Mouse (Mus musculus) heart, embryonic 15.5 days (tissue): ENCODE measurements around the gene Bank1. TPM values are rescaled to one million over a fixed set of nuclear protein-coding genes. Genes with fewer than 3 reads are reported as not detected.

Source experiments
- ATAC-seq: fragments of 200-750 bp; cut with Nextera tagmentation; replicated peaks from 2 replicates; pipeline ENCODE4 v1.8.0; 2017; ENCODE audit warnings: low read depth, moderate TSS enrichment; ENCODE audit not compliant: insufficient number of reproducible peaks, insufficient read depth, low FRiP score
- H3K27ac ChIP-seq: fragments of 300-500 bp; sonication (generic); 2 replicates; pipeline ENCODE4 v1.5.1; 2015; ENCODE audit warnings: mild to moderate bottlenecking, inconsistent platforms
- H3K27me3 ChIP-seq: fragments of 300-500 bp; sonication (generic); 2 replicates; pipeline ENCODE4 v1.6.1; 2015; ENCODE audit warnings: inconsistent platforms
- H3K36me3 ChIP-seq: fragments of 300-500 bp; sonication (generic); 2 replicates; pipeline ENCODE4 v1.6.1; 2015; ENCODE audit warnings: mild to moderate bottlenecking, inconsistent platforms
- H3K4me1 ChIP-seq: fragments of 300-500 bp; sonication (generic); replicated peaks from 2 replicates; pipeline ENCODE4 v1.6.1; 2015; ENCODE audit warnings: inconsistent platforms
- H3K4me2 ChIP-seq: fragments of 300-500 bp; sonication (generic); 2 replicates; pipeline ENCODE4 v1.6.1; 2015; ENCODE audit warnings: inconsistent platforms, mild to moderate bottlenecking, moderate library complexity
- H3K4me3 ChIP-seq: fragments of 300-500 bp; sonication (generic); 2 replicates; pipeline ENCODE4 v1.5.1; 2015; ENCODE audit warnings: mild to moderate bottlenecking, inconsistent platforms
- H3K9ac ChIP-seq: fragments of 300-500 bp; sonication (generic); 2 replicates; pipeline ENCODE4 v1.6.1; 2015; ENCODE audit warnings: mild to moderate bottlenecking, inconsistent platforms
- H3K9me3 ChIP-seq: fragments of 300-500 bp; sonication (generic); replicated peaks from 2 replicates; pipeline ENCODE4 v1.6.1; 2016; ENCODE audit warnings: inconsistent platforms
- WGBS: fragments of 180-500 bp; shearing (Covaris S2); methylation state at CpG from one replicate; pipeline ENCODE4 v1.1.7; 2015; ENCODE audit warnings: mixed read lengths; 5-methylcytosine and 5-hydroxymethylcytosine counted together
- polyA plus RNA-seq: library from polyadenylated mRNA; unstranded; fragments of >200 nt; fragmentation: Nextera tagmentation; extraction: Ambion mirVana; gene quantifications from 2 replicates; pipeline ENCODE4 v1.2.1, GENCODE M21; 2015

Bank1 gene
- polyA plus RNA-seq, 1 experiment from 2014 or later: 0.34 TPM

DNA sequence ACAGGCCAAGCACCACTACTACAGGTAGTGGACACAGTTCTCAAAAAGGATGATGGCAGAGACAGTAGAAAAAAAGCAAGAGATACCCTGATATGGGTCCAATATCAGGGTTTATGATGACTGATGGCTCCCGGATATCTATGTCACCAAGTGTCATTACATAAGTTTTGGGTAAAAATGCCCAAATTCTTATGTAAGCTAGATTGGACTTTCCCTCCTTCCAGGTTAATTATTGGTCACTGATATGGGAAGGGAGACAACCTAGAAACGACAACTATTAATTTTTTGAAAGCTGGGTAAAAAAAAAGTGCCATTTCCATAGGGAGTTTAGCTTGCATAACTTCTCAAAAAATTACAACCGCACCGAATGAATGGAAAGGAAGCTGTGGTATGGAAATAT is 277.8 kb downstream of the Bank1 start:
- no peak overlapping the region for H3K27ac ChIP-seq
- no peak overlapping the region for H3K4me2 ChIP-seq
- no peaks in the 10 kb centered on the region for H3K36me3 ChIP-seq
- H3K4me1 ChIP-seq: no peaks in the 10 kb centered on the region
- no peak for ATAC-seq
- H3K4me3 ChIP-seq: no peak overlapping the region
- H3K27me3 ChIP-seq: no peaks in the 10 kb centered on the region
- H3K9ac ChIP-seq: no peak overlapping the region
- H3K9me3 ChIP-seq: no peaks in the 10 kb centered on the region
- 75% methylated on average over 4 of the region's 4 CpGs for WGBS

DNA sequence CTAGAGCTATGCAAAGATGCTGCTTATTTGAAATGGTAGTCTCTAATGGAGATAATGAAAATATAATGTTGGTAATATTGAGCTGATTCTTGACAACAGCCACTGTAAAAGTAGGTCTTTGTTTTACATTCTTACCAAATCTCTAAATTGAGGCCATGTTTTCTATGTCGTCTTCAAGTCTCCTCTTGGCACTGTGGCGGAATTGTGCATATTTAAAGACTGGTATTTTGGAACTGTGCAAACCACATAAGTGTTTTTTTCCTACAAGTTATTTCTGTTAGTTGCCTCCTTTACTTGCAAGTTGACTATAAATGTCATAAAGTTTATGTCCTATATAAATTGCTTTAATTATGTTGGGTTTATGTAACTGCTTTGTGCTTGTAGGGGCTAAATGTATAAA is 280.5 kb downstream of the Bank1 start:
- no peaks in the 10 kb centered on the region for H3K36me3 ChIP-seq
- H3K27me3 ChIP-seq: no peaks in the 10 kb centered on the region
- no peaks in the 10 kb centered on the region for H3K9me3 ChIP-seq
- H3K27ac ChIP-seq: no peak overlapping the region
- H3K4me3 ChIP-seq: no peak overlapping the region
- no peak for ATAC-seq
- no peak overlapping the region for H3K4me2 ChIP-seq
- no peaks in the 10 kb centered on the region for H3K4me1 ChIP-seq
- H3K9ac ChIP-seq: no peak overlapping the region
- 85% methylated on average over 2 of the region's 2 CpGs for WGBS

DNA sequence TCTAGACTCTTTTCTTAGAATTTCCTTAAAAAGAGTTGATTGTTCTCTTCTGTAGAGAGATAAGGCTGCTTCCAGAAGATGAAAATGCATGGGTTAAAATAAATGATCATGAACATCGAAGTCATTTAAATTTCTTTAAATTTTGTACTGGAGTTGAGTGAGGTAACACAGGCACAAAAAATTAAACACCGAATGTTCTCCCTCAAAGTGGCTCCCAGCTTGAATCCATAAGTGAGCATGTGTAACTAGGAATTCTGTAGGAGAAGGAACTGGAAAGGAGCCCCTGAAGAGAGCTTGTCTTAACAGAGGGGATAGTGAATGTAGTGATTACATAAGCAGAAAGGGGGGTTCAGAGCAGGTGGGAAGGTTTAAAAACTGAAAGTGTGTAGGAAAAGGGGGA is 285.8 kb downstream of the Bank1 start:
- H3K4me2 ChIP-seq: no peak overlapping the region
- no peaks in the 10 kb centered on the region for H3K27me3 ChIP-seq
- H3K27ac ChIP-seq: no peak overlapping the region
- no peak for ATAC-seq
- no peaks in the 10 kb centered on the region for H3K9me3 ChIP-seq
- no peaks in the 10 kb centered on the region for H3K36me3 ChIP-seq
- 87% methylated on average over 2 of the region's 2 CpGs for WGBS
- no peak overlapping the region for H3K4me3 ChIP-seq
- H3K4me1 ChIP-seq: no peaks in the 10 kb centered on the region
- no peak overlapping the region for H3K9ac ChIP-seq

DNA sequence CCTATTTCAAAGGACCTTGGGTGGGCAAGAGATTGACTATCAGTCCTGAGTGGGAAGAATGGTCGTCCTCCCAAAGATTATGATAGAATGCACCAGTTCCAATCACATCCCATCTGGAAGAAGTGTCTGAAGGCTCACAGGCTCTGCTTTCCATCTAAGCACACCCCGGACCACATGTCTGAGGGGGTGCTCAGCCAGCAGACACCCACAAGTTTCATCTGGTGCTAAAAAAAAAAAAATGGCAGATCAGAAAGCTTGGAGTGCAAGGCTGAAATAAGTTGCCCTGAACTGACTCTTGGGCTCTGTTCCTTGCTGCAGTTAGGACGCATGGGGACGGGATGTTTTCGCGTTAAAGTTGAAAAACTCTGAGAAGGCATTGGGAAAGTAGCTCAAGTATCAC is 286.4 kb downstream of the Bank1 start:
- Histone ChIP-seq H3K9ac (no peak overlapping the region), H3K4me3 (no peak overlapping the region), H3K27ac (no peak overlapping the region), H3K27me3 (no peaks in the 10 kb centered on the region), H3K4me2 (no peak overlapping the region), H3K4me1 (no peaks in the 10 kb centered on the region), H3K9me3 (no peaks in the 10 kb centered on the region), H3K36me3 (no peaks in the 10 kb centered on the region)
- 83% methylated on average over 6 of the region's 6 CpGs for WGBS
- no peak for ATAC-seq

DNA sequence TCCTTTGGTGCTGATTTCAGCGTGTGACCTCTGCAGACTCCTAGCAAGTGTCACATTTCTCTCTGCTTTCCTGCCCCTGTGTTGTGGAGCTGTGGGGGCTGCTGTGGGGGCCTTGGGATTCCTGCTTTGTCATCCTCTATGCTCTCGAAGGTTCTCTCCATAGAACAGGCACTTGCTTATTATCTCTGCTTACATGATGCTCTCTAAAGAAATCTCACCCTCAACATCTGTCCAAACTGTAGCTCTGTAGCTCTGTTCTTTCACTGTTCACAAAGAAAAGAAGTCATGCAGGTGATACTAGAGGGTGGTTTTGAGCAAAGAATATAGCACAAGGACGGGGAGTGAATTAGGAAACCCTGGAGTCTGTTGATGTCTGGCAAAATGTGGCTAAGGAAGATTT is 288.6 kb downstream of the Bank1 start:
- Histone ChIP-seq H3K4me2 (no peak overlapping the region), H3K27ac (no peak overlapping the region), H3K4me1 (no peaks in the 10 kb centered on the region), H3K9ac (no peak overlapping the region), H3K36me3 (no peaks in the 10 kb centered on the region), H3K27me3 (no peaks in the 10 kb centered on the region), H3K9me3 (no peaks in the 10 kb centered on the region), H3K4me3 (no peak overlapping the region)
- ATAC-seq: no peak
- 31% methylated on average over 3 of the region's 3 CpGs for WGBS

DNA sequence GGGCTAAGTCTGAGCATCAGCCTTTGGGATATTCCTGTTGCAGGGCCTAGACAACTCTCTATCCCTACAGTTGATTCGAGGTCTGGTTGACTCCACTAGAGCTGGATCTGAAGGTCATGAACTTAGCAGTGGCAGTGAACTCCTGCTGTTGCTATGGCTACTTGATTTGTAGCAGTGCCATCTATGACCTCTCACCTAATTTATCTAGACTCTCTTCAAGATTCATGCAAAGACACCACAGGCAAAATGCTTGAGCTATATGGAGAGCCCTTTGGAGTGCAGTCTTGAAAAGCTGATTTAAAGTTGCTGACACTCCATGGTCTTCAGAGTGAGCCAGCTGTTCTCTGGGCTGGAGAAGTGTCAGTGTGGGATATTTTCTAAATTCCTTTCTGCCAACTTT is 290.1 kb downstream of the Bank1 start:
- Histone ChIP-seq H3K27me3 (no peaks in the 10 kb centered on the region), H3K4me3 (no peak overlapping the region), H3K9me3 (no peaks in the 10 kb centered on the region), H3K4me2 (no peak overlapping the region), H3K27ac (no peak overlapping the region), H3K4me1 (no peaks in the 10 kb centered on the region), H3K36me3 (no peaks in the 10 kb centered on the region), H3K9ac (no peak overlapping the region)
- WGBS: 29% methylated on average over 1 of the region's 1 CpGs
- no peak for ATAC-seq

DNA sequence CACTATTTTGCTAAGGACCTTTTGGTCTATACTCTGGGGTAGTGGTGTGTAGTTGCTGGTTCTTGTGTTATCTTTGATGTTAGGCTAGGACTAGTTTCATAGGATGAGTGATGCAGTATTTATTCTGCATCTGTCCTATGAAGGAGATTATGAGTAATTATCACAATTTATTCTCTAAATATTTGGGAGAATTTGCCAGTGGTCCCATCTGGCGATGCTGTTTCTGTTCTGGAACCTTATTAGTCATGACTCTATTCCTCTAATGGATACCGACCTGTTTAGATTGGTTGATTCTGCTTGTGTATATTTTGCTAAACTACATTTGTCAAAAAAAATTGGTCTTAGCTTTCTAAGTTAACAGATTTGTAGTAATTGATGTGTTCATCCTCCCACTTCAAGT is 301.0 kb downstream of the Bank1 start:
- H3K27ac ChIP-seq: no peak overlapping the region
- no peak overlapping the region for H3K9ac ChIP-seq
- no peak for ATAC-seq
- H3K4me1 ChIP-seq: no peaks in the 10 kb centered on the region
- no peak overlapping the region for H3K4me2 ChIP-seq
- no peak overlapping the region for H3K4me3 ChIP-seq
- H3K36me3 ChIP-seq: no peaks in the 10 kb centered on the region
- 84% methylated on average over 2 of the region's 2 CpGs for WGBS
- H3K9me3 ChIP-seq: no peaks in the 10 kb centered on the region
- no peaks in the 10 kb centered on the region for H3K27me3 ChIP-seq

DNA sequence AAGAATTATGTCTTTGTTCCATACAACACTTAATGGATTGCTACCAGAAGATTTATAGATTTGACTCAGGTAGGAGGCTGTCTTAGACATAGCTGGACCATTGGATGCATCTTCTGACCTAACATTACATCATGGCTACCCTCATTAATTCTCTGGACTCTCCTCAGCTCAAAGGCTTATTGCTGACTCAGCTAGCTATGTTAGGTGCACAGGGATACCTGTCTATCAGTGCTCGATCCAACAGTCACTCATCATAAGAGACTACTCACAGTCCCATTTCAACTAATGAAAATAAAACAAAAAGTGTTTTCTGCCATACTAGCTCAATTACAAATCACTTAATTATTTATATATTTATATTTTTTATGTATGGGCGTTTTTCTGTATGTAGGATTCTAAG is 308.3 kb downstream of the Bank1 start:
- no peaks in the 10 kb centered on the region for H3K27me3 ChIP-seq
- no peaks in the 10 kb centered on the region for H3K36me3 ChIP-seq
- H3K9me3 ChIP-seq: no peaks in the 10 kb centered on the region
- H3K9ac ChIP-seq: no peak overlapping the region
- no peak overlapping the region for H3K27ac ChIP-seq
- 79% methylated on average over 2 of the region's 2 CpGs for WGBS
- no peak overlapping the region for H3K4me2 ChIP-seq
- no peak for ATAC-seq
- no peak overlapping the region for H3K4me3 ChIP-seq
- no peaks in the 10 kb centered on the region for H3K4me1 ChIP-seq

DNA sequence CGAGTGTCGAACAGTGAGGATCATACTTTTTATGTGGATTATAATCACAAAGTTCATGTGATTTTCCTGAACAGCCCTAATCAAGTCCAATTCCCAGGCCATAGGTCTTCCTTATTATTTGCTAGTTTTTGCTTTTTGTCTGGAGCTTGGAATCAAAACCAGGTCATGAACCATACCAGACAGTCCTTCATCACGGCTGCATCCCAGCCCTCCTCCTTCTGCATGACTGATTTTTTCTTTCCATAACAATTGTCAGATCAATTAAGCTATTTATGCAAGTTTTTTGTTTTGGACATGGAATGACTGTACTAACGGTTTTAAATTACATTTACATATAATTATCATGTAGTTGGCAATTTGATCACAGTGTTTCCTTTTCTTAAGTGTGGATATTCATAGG is 315.2 kb downstream of the Bank1 start:
- Histone ChIP-seq H3K27me3 (no peaks in the 10 kb centered on the region), H3K4me2 (no peak overlapping the region), H3K9me3 (no peaks in the 10 kb centered on the region), H3K27ac (no peak overlapping the region), H3K9ac (no peak overlapping the region), H3K4me3 (no peak overlapping the region), H3K36me3 (no peaks in the 10 kb centered on the region), H3K4me1 (peaks cover 21% of the 10 kb centered on the region)
- no peak for ATAC-seq
- WGBS: 90% methylated on average over 4 of the region's 4 CpGs

DNA sequence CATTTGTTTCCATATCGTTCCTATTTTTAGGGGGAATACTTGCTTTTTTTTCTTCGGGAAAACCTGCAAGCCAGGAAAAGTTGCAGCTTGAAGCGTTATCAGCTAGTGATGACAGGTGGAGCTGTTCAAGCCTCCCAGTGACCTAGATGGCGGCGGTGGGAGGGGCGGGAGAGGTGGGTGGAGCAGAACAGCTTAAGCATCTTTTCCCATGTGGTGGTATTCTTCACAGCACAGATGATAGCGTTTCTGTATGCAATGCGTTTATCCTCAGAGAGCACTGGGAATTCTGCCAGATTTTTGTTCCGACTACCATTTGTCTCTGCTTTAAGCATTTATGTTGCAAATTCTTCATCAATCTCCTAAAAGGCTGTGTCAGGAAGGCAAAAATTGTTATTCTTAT is 318.0 kb downstream of the Bank1 start:
- peak; percentile 92 for ATAC-seq
- Histone ChIP-seq H3K4me3 (peak overlapping the region; percentile 32), H3K36me3 (no peaks in the 10 kb centered on the region), H3K27ac (peak overlapping the region; percentile 88), H3K9me3 (no peaks in the 10 kb centered on the region), H3K4me2 (peak overlapping the region; percentile 51), H3K4me1 (peaks cover 21% of the 10 kb centered on the region), H3K27me3 (no peaks in the 10 kb centered on the region), H3K9ac (no peak overlapping the region)
- WGBS: 6% methylated on average over 9 of the region's 9 CpGs

DNA sequence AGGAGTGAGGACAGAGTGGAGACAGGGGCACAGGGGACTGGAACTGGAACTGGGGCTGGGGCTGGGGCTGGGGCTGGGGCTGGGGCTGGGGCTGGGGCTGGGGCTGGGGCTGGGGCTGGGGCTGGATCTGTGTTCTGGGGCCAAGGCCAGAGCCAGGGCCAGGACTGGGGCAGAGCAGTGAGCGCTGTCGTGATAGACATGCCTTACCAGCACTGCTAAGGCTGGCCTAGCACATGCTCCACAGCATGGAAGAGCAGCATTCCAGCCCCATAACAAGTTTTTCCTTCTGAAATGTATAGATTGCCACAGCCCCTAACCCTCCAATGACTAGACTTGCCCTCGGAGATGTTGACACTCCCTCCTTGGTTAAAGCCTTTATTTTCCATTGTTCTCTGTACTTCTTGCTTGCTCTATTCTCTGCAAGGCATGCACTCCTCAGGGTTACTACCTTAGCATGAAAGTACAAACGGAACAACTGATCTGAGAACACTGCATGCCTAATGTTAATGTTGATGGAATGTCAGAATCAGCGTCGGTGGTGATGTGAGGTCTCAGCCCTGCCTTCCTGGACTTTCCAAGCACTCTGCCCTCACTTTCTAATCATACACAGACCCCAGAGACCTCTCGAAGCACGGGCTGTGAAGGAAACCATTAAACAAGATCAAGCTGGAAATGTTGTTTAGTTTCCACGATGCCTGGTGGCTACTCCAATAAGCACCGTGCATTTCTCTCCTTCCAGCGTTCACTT is 318.6 kb downstream of the Bank1 start:
- H3K36me3 ChIP-seq: no peaks in the 10 kb centered on the region
- H3K4me3 ChIP-seq: peak overlapping the region; percentile 32
- H3K9me3 ChIP-seq: no peaks in the 10 kb centered on the region
- H3K4me2 ChIP-seq: peak overlapping the region; percentile 51
- no peak overlapping the region for H3K9ac ChIP-seq
- H3K27me3 ChIP-seq: no peaks in the 10 kb centered on the region
- peak overlapping the region; percentile 88 for H3K27ac ChIP-seq
- WGBS: 15% methylated on average over 11 of the region's 11 CpGs
- peak; percentile 73 for ATAC-seq
- peaks cover 21% of the 10 kb centered on the region for H3K4me1 ChIP-seq
